Mouse (Mus musculus): ENCODE data around the gene Abcf1. TPM values are rescaled to one million over a fixed set of nuclear protein-coding genes. Genes with fewer than 3 reads are reported as not detected.

Gene Abcf1
- polyA plus RNA-seq, 1 experiment from 2014 or later: 121 TPM

- H3K4me1 ChIP-seq (ENCODE audit: control insufficient read depth, insufficient read depth, low read length): peaks cover 7% of the 10 kb centered on the region; the same call in 1 of the 2 replicates
- WGBS: 58% methylated on average over 10 of the region's 10 CpGs
- no peak overlapping the region for H3K9ac ChIP-seq (ENCODE audit: low read length)
- H3K36me3 ChIP-seq (ENCODE audit: control insufficient read depth, insufficient read depth, low read length): peaks cover 6% of the 10 kb centered on the region; the same call in 1 of the 2 replicates
- H3K4me3 ChIP-seq (ENCODE audit: low read depth, low read length): no peak overlapping the region
- ATAC-seq (ENCODE audit: insufficient number of reproducible peaks, low FRiP score, low TSS enrichment, low read depth): no peak
- no peaks in the 10 kb centered on the region for H3K9me3 ChIP-seq (ENCODE audit: control insufficient read depth, low read length)
- DNase-seq (ENCODE audit: low spot score): no peak
- H3K27me3 ChIP-seq (ENCODE audit: control insufficient read depth, insufficient read depth, low read length): no peaks in the 10 kb centered on the region
- H3K4me2 ChIP-seq (ENCODE audit: low read depth, severe bottlenecking): no peak overlapping the region
- no peak overlapping the region for H3K27ac ChIP-seq (replicated peaks; ENCODE audit: low read depth, low read length)
These were observed 22.2 kb upstream of the Abcf1 start for GRCm38 (mm10) chr17:35991781-35992180.

DNA sequence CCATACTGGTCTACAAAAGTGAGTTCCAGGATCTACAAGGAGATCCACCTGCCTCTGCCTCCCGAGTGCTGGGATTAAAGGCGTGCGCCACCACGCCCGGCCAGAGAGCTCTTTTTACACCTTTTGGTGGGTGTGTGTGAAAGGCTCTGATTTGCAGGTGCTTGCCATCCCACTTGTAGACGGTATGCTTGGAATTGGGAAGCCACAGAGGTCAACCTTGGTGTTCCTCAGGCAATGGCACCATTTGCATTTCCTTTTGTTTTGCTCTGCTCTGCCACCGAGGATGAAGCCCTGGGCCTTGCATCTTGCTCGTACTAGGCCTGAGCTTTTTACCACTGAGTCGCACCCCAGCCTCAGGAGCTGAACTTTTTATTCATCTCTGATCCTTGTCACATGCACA, 12.2 kb upstream of the Abcf1 start:
- H3K4me2 ChIP-seq (ENCODE audit: low read depth, severe bottlenecking): no peak overlapping the region
- H3K9me3 ChIP-seq (ENCODE audit: control insufficient read depth, low read length): no peaks in the 10 kb centered on the region
- WGBS: 92% methylated on average over 9 of the region's 9 CpGs
- H3K9ac ChIP-seq (ENCODE audit: low read length): no peak overlapping the region
- H3K36me3 ChIP-seq (ENCODE audit: control insufficient read depth, insufficient read depth, low read length): peaks cover 17% of the 10 kb centered on the region; the same call in 1 of the 2 replicates
- DNase-seq (ENCODE audit: low spot score) (no peak), ATAC-seq (ENCODE audit: insufficient number of reproducible peaks, low FRiP score, low TSS enrichment, low read depth) (no peak)
- H3K27me3 ChIP-seq (ENCODE audit: control insufficient read depth, insufficient read depth, low read length): no peaks in the 10 kb centered on the region
- no peak overlapping the region for H3K27ac ChIP-seq (replicated peaks; ENCODE audit: low read depth, low read length)
- no peak overlapping the region; the same call in 1 of the 2 replicates for H3K4me3 ChIP-seq (ENCODE audit: low read depth, low read length)
- H3K4me1 ChIP-seq (ENCODE audit: control insufficient read depth, insufficient read depth, low read length): peaks cover 10% of the 10 kb centered on the region

GRCm38 (mm10) chr17:35980363-35980754, 10.8 kb upstream of the Abcf1 start:
- Histone ChIP-seq H3K36me3 (ENCODE audit: control insufficient read depth, insufficient read depth, low read length) (peaks cover 17% of the 10 kb centered on the region; the same call in 1 of the 2 replicates), H3K9me3 (ENCODE audit: control insufficient read depth, low read length) (no peaks in the 10 kb centered on the region), H3K27me3 (ENCODE audit: control insufficient read depth, insufficient read depth, low read length) (no peaks in the 10 kb centered on the region), H3K4me1 (ENCODE audit: control insufficient read depth, insufficient read depth, low read length) (peaks cover 10% of the 10 kb centered on the region), H3K9ac (ENCODE audit: low read length) (peak overlapping the region; percentile 77), H3K27ac (replicated peaks; ENCODE audit: low read depth, low read length) (peak overlapping the region; percentile 90), H3K4me2 (ENCODE audit: low read depth, severe bottlenecking) (peak overlapping the region; percentile 90), H3K4me3 (ENCODE audit: low read depth, low read length) (peak overlapping the region; percentile 82)
- WGBS: under 1% methylated on average over 29 of the region's 29 CpGs
- ATAC-seq (ENCODE audit: insufficient number of reproducible peaks, low FRiP score, low TSS enrichment, low read depth) (peak; percentile 28; the same call in 1 of the 2 replicates), DNase-seq (ENCODE audit: low spot score) (peak; percentile 60)

DNA sequence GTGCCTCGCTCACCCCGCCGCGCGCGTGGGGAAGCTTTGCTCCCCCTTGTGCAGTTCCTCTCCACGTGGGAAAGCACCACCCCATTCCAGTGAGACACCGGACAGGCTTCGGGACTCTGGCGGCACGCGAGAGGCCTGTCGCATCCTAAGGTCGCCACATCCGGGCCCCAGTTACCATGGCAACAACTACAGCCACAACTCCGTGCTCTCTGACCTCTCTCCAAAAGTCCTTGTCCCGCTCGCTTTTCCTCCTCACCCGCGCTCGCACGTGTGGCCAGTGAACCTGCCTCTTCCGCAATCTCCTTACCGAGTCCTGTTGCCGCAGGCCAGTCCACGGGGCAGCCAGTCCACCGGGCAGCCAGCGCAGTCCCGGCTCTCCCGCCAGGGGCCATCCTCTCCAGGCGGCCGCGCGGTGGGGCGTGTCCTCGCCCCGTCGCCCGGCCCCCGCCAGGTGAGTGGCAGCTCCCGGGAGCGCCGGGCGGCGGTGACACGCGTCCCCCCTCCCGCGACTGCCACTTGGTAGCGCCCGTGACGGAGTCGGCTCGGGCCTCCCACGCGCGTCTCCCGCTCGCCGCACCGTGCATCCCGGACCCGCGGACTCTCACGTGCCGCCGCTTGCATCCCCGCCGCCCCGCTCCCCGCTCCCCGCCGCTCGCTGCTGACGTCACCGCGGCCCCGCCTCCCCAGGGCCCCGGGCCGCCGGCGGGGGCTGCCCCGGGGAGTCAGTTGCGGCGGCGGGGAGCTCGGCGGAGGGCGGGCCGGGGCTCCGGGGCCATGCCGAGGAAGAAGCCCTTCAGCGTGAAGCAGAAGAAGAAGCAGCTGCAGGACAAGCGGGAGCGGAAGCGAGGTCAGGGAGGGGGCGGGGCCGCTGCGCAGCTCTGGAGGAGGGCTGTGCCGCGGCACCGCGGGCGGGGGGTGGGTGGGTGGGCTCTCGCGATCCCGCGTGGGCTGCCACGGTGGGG, 10.1 kb upstream of the Abcf1 start, which contains the start of the genes Gnl1 and Prr3:
Gene Gnl1, plus strand, starts transcription at position 451 of the 962 bp plus-strand sequence.
Gene Prr3, minus strand, starts transcription at position 836 of the 962 bp plus-strand sequence.
- Histone ChIP-seq H3K27ac (replicated peaks; ENCODE audit: low read depth, low read length) (peak within 1 kb of the TSS; percentile 90), H3K4me1 (ENCODE audit: control insufficient read depth, insufficient read depth, low read length) (peaks cover 10% of the 10 kb centered on the region), H3K9me3 (ENCODE audit: control insufficient read depth, low read length) (no peaks in the 10 kb centered on the region), H3K36me3 (ENCODE audit: control insufficient read depth, insufficient read depth, low read length) (peaks cover 15% of the 10 kb centered on the region; the same call in 1 of the 2 replicates), H3K27me3 (ENCODE audit: control insufficient read depth, insufficient read depth, low read length) (no peaks in the 10 kb centered on the region), H3K4me3 (ENCODE audit: low read depth, low read length) (peak within 1 kb of the TSS; percentile 82), H3K9ac (ENCODE audit: low read length) (peak within 1 kb of the TSS; percentile 77), H3K4me2 (ENCODE audit: low read depth, severe bottlenecking) (peak within 1 kb of the TSS; percentile 90)
- peak; percentile 81 for ATAC-seq (ENCODE audit: insufficient number of reproducible peaks, low FRiP score, low TSS enrichment, low read depth)
- DNase-seq (ENCODE audit: low spot score): peak; percentile 96
- under 1% methylated on average over 83 of the region's 109 CpGs for WGBS

GRCm38 (mm10) chr17:35978811-35979400, 9.3 kb upstream of the Abcf1 start:
- H3K4me2 ChIP-seq (ENCODE audit: low read depth, severe bottlenecking): peak overlapping the region; percentile 90
- H3K36me3 ChIP-seq (ENCODE audit: control insufficient read depth, insufficient read depth, low read length): peaks cover 16% of the 10 kb centered on the region; the same call in 1 of the 2 replicates
- H3K4me3 ChIP-seq (ENCODE audit: low read depth, low read length): peak overlapping the region; percentile 82
- DNase-seq (ENCODE audit: low spot score): peak; percentile 91
- peak overlapping the region; percentile 77 for H3K9ac ChIP-seq (ENCODE audit: low read length)
- WGBS: under 1% methylated on average over 39 of the region's 41 CpGs
- peak overlapping the region; percentile 90 for H3K27ac ChIP-seq (replicated peaks; ENCODE audit: low read depth, low read length)
- no peaks in the 10 kb centered on the region for H3K27me3 ChIP-seq (ENCODE audit: control insufficient read depth, insufficient read depth, low read length)
- H3K9me3 ChIP-seq (ENCODE audit: control insufficient read depth, low read length): no peaks in the 10 kb centered on the region; the same call in 1 of the 2 replicates
- peak; percentile 79 for ATAC-seq (ENCODE audit: insufficient number of reproducible peaks, low FRiP score, low TSS enrichment, low read depth)
- peaks cover 10% of the 10 kb centered on the region for H3K4me1 ChIP-seq (ENCODE audit: control insufficient read depth, insufficient read depth, low read length)

DNA sequence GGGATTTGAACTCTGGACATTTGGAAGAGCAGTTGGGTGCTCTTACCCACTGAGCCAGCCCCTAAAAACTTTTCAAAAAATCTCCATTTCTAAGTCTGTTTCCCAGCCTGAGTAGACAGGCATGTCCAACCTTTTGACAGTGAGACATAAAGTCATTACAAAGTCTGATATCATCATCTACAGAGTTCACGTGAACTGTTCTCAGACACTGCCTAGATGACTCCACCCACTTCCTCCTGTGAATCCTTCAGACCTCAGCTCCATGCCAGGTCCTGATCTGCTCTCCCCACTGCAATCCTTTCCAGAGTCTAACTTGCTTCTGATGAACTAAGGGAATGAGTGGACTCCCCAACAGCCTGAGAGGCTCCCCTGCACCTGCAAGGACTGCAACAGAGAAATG, 2.6 kb upstream of the Abcf1 start:
- no peak for DNase-seq (ENCODE audit: low spot score)
- Histone ChIP-seq H3K27ac (replicated peaks; ENCODE audit: low read depth, low read length) (no peak overlapping the region), H3K4me2 (ENCODE audit: low read depth, severe bottlenecking) (no peak overlapping the region), H3K4me1 (ENCODE audit: control insufficient read depth, insufficient read depth, low read length) (peaks cover 5% of the 10 kb centered on the region), H3K27me3 (ENCODE audit: control insufficient read depth, insufficient read depth, low read length) (no peaks in the 10 kb centered on the region), H3K9me3 (ENCODE audit: control insufficient read depth, low read length) (no peaks in the 10 kb centered on the region; the same call in 1 of the 2 replicates), H3K36me3 (ENCODE audit: control insufficient read depth, insufficient read depth, low read length) (peaks cover 2% of the 10 kb centered on the region; the same call in 1 of the 2 replicates), H3K9ac (ENCODE audit: low read length) (no peak overlapping the region), H3K4me3 (ENCODE audit: low read depth, low read length) (no peak overlapping the region)
- WGBS: 93% methylated on average over 1 of the region's 1 CpGs
- no peak for ATAC-seq (ENCODE audit: insufficient number of reproducible peaks, low FRiP score, low TSS enrichment, low read depth)

GRCm38 (mm10) chr17:35967621-35968020, 1.9 kb downstream of the Abcf1 start:
- no peak for DNase-seq (ENCODE audit: low spot score)

GRCm38 (mm10) chr17:35963279-35963678, 6.3 kb downstream of the Abcf1 start:
- H3K27ac ChIP-seq (replicated peaks; ENCODE audit: low read depth, low read length): no peak overlapping the region
- H3K9me3 ChIP-seq (ENCODE audit: control insufficient read depth, low read length): no peaks in the 10 kb centered on the region
- no peak overlapping the region for H3K4me3 ChIP-seq (ENCODE audit: low read depth, low read length)
- no peaks in the 10 kb centered on the region for H3K27me3 ChIP-seq (ENCODE audit: control insufficient read depth, insufficient read depth, low read length)
- 90% methylated on average over 10 of the region's 10 CpGs for WGBS
- DNase-seq (ENCODE audit: low spot score) (no peak), ATAC-seq (ENCODE audit: insufficient number of reproducible peaks, low FRiP score, low TSS enrichment, low read depth) (no peak)
- H3K36me3 ChIP-seq (ENCODE audit: control insufficient read depth, insufficient read depth, low read length): peaks cover 40% of the 10 kb centered on the region
- H3K4me1 ChIP-seq (ENCODE audit: control insufficient read depth, insufficient read depth, low read length): no peaks in the 10 kb centered on the region
- H3K9ac ChIP-seq (ENCODE audit: low read length): no peak overlapping the region
- H3K4me2 ChIP-seq (ENCODE audit: low read depth, severe bottlenecking): no peak overlapping the region

More at GRCm38 (mm10) chr17:35967621-35968020, 1.9 kb downstream of the Abcf1 start:
- Histone ChIP-seq H3K4me3 (ENCODE audit: low read depth, low read length) (no peak overlapping the region), H3K4me2 (ENCODE audit: low read depth, severe bottlenecking) (no peak overlapping the region), H3K27me3 (ENCODE audit: control insufficient read depth, insufficient read depth, low read length) (no peaks in the 10 kb centered on the region), H3K27ac (replicated peaks; ENCODE audit: low read depth, low read length) (no peak overlapping the region), H3K4me1 (ENCODE audit: control insufficient read depth, insufficient read depth, low read length) (peaks cover 5% of the 10 kb centered on the region), H3K36me3 (ENCODE audit: control insufficient read depth, insufficient read depth, low read length) (peaks cover 12% of the 10 kb centered on the region), H3K9me3 (ENCODE audit: control insufficient read depth, low read length) (no peaks in the 10 kb centered on the region), H3K9ac (ENCODE audit: low read length) (no peak overlapping the region)
- WGBS: 94% methylated on average over 2 of the region's 2 CpGs
- no peak for ATAC-seq (ENCODE audit: insufficient number of reproducible peaks, low FRiP score, low TSS enrichment, low read depth)

Measured in limb, embryonic 11.5 days (tissue).